Mouse (Mus musculus): ENCODE measurements around the gene Jam2. TPM values are rescaled to one million over a fixed set of nuclear protein-coding genes. Genes with fewer than 3 reads are reported as not detected.

Jam2 gene
- polyA plus RNA-seq, 1 experiment = 37.9 TPM

DNA sequence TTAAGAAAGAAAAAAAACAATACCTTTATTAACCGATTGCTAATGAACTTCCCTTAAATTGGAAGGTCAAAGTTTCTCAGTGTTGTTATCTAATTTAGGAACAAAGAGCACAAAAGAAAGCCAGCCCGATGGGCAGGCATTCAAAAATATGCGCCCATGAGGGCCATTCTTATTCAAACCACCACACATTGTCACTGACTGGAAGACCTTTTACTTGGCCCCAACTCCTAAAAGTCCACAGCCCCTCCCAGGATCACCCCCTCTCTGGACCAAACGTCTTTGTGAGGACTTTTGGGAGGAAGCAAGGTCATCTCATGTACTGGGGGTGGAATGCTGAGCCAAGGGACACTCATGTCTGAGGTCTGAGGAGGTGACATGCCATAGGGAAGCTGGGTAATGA is 4.7 kb upstream of the Jam2 start:
- H3K4me1 ChIP-seq (ENCODE audit: control insufficient read depth, insufficient read depth, low read length) = no peaks in the 10 kb centered on the region
- DNase-seq = no peak
- no peak overlapping the region for H3K27ac ChIP-seq (ENCODE audit: insufficient read depth, low read length)
- H3K27me3 ChIP-seq (ENCODE audit: control insufficient read depth, insufficient read depth, low read length) = peaks cover 3% of the 10 kb centered on the region; the same call in 1 of the 2 replicates
- TF ChIP-seq CTCF (IDR thresholded peaks at IDR 0.05; ENCODE audit: borderline replicate concordance, insufficient read depth, low read depth, low read length) (no peak), POLR2A (IDR thresholded peaks at IDR 0.05; ENCODE audit: borderline replicate concordance, insufficient read depth, low read length) (no peak)
- WGBS = 51% methylated on average over 4 of the region's 4 CpGs
- H3K4me3 ChIP-seq (replicated peaks; ENCODE audit: insufficient read depth, low read depth, low read length) = no peak overlapping the region

DNA sequence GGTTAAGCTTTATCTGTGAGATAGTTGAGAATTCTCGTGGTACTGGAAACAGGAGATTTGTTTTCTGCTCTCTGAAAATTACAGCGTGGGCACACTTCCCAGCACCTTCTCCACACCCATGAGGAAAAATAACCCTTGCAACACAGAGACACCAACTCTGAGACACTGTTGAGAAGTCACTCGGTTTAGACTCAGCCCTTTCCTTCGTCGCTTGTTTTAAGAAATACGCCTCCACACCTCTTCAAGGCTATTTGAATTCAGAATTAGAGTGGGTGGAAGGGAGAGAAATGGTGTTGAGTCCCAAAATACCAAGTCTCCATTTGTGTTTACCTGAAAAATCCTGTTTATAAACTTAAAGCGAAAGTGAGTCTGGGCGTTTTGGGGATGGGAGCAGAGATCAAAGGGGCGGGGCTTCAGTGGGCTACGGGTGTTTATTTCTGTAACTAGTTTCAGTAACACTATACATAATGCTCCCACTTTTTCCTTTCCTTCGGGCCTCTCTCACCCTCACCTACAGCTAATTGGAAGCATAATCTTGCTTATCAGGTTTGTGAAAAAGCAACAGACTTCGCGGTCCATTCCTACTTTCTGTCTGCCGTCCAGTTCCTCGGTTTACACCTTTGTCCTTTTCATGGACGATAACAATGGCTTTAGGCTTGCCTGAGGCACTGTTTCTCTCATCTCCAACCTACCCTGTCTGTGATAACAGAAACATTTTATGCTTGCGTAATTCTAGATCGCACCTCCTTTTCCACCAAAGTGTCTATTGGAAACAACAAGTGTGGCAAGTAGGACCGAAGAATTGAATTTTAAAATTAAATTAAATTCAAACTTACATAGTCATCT is 4.1 kb upstream of the Jam2 start:
- TF ChIP-seq CTCF (IDR thresholded peaks at IDR 0.05; ENCODE audit: borderline replicate concordance, insufficient read depth, low read depth, low read length) = no peak
- no peak for TF ChIP-seq POLR2A (IDR thresholded peaks at IDR 0.05; ENCODE audit: borderline replicate concordance, insufficient read depth, low read length)
- 90% methylated on average over 19 of the region's 19 CpGs for WGBS
- Histone ChIP-seq H3K27me3 (ENCODE audit: control insufficient read depth, insufficient read depth, low read length) (peaks cover 3% of the 10 kb centered on the region; the same call in 1 of the 2 replicates), H3K4me3 (replicated peaks; ENCODE audit: insufficient read depth, low read depth, low read length) (no peak overlapping the region), H3K4me1 (ENCODE audit: control insufficient read depth, insufficient read depth, low read length) (peaks cover 5% of the 10 kb centered on the region; the same call in 1 of the 2 replicates), H3K27ac (ENCODE audit: insufficient read depth, low read length) (no peak overlapping the region)
- DNase-seq = no peak

DNA sequence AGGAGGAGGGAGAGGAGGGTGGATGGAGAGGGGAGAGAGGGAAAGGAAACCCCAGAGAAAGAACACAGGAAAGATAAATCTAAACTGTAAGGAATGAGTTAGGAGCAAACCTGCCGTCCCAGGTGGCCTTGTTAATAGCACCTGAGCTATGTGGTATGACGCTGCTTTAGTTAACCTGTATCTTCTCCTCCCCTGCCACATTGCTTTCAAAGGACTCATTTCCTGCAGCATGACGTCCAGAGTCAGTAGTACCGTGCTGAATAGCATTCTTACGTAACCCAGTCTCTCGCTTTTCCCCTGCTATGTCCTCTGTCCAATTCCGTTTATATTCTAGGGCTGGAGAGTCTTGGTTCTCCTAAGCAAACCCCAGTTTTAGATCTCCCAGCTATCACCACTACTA is 3.0 kb upstream of the Jam2 start:
- no peak for DNase-seq
- WGBS = 92% methylated on average over 7 of the region's 7 CpGs
- TF ChIP-seq POLR2A (IDR thresholded peaks at IDR 0.05; ENCODE audit: borderline replicate concordance, insufficient read depth, low read length) (no peak), CTCF (IDR thresholded peaks at IDR 0.05; ENCODE audit: borderline replicate concordance, insufficient read depth, low read depth, low read length) (no peak)
- no peak overlapping the region for H3K4me3 ChIP-seq (replicated peaks; ENCODE audit: insufficient read depth, low read depth, low read length)
- H3K4me1 ChIP-seq (ENCODE audit: control insufficient read depth, insufficient read depth, low read length) = peaks cover 5% of the 10 kb centered on the region; the same call in 1 of the 2 replicates
- peaks cover 3% of the 10 kb centered on the region; the same call in 1 of the 2 replicates for H3K27me3 ChIP-seq (ENCODE audit: control insufficient read depth, insufficient read depth, low read length)
- no peak overlapping the region for H3K27ac ChIP-seq (ENCODE audit: insufficient read depth, low read length)

DNA sequence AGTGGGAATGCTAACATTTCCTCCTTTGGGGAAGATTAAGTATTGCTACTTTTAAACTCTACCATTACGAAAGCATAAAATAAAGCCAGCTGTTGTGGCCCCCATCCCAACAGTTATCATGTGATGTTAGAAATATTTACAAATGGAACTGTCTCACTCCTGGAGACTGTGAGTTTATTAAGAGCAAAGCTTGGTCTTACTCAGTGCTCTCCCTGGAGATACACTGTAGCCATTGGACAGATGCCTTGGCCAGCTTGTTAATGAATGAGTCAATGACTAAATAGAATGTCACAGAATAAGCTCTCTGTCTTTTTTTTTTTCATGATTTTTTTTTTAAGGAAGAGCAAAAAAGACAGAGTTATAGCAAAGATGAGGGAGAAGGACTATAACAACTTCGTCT is 2.5 kb upstream of the Jam2 start:
- Histone ChIP-seq H3K4me1 (ENCODE audit: control insufficient read depth, insufficient read depth, low read length) (peaks cover 5% of the 10 kb centered on the region; the same call in 1 of the 2 replicates), H3K4me3 (replicated peaks; ENCODE audit: insufficient read depth, low read depth, low read length) (no peak overlapping the region), H3K27ac (ENCODE audit: insufficient read depth, low read length) (no peak overlapping the region), H3K27me3 (ENCODE audit: control insufficient read depth, insufficient read depth, low read length) (peaks cover 3% of the 10 kb centered on the region; the same call in 1 of the 2 replicates)
- WGBS = 96% methylated on average over 2 of the region's 2 CpGs
- DNase-seq = no peak
- TF ChIP-seq CTCF (IDR thresholded peaks at IDR 0.05; ENCODE audit: borderline replicate concordance, insufficient read depth, low read depth, low read length) (no peak), POLR2A (IDR thresholded peaks at IDR 0.05; ENCODE audit: borderline replicate concordance, insufficient read depth, low read length) (no peak)

DNA sequence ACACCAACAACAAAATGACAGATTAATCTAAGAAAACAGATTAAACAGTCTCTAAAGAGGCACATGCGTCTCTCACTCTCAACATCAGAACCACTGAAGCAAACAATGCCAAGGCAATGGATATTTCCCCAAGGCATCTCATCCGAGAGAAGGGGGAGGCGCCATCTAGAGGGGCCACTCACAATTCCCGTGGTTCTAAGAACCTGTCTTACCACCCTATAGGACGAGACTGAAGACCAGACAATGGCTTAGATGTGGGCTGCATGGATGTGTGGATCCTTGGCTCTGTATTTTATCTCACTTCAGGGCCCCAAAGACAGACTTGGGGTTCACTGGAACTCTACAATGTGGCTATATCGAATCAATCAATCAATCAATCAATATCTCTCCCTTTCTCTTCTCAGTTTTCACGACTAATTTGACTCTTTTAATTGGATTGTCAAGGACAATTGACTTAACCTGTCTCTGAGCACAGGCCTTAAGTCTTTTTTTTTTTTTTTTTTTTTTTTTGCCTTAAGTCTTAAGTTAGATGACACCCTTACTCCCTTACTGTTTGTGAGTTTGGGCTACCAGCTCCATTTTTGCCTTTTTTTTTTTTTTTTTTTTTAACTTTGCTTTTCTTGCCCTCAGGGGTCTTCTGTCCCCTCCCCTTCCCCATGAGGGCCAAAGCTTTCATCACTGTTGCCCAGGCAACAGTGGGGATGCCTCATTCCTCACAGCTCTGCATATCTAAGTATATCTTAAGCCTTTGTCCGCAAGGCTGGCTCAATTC is 1.2 kb upstream of the Jam2 start:
- no peak for DNase-seq
- Histone ChIP-seq H3K27ac (ENCODE audit: insufficient read depth, low read length) (no peak overlapping the region), H3K27me3 (ENCODE audit: control insufficient read depth, insufficient read depth, low read length) (peaks cover 3% of the 10 kb centered on the region; the same call in 1 of the 2 replicates), H3K4me1 (ENCODE audit: control insufficient read depth, insufficient read depth, low read length) (peaks cover 5% of the 10 kb centered on the region; the same call in 1 of the 2 replicates), H3K4me3 (replicated peaks; ENCODE audit: insufficient read depth, low read depth, low read length) (no peak overlapping the region)
- 37% methylated on average over 8 of the region's 8 CpGs for WGBS
- TF ChIP-seq POLR2A (IDR thresholded peaks at IDR 0.05; ENCODE audit: borderline replicate concordance, insufficient read depth, low read length) (no peak), CTCF (IDR thresholded peaks at IDR 0.05; ENCODE audit: borderline replicate concordance, insufficient read depth, low read depth, low read length) (no peak)

DNA sequence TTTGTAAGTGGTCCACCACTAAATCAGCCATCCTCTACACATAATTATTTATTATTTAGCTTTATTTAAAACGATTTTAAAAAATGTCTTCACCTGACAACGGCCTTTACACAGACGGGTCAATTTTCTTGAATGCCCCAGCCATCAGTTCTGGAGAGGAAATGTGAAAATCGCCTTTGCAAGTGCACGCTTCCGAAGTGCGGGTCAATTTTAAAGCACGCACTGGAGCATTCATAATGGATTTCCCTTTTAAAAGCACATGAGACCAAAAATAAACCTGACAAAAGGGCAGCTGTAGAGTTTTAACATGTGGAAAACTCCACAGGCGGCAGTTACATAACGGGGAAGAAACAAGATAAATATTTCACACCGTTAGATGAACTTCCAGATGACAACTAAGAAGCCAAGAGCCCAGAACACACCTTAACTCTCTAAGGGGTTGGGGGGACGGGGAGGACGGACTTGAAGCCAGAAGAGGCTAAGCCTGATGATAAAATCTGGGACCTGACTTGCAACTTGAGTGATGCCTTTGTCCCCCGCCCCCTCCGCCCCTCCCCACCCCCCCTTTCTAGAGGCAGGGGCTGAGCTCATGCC is 558 bp upstream of the Jam2 start:
- H3K4me3 ChIP-seq (replicated peaks; ENCODE audit: insufficient read depth, low read depth, low read length) = peak overlapping the region; percentile 48
- DNase-seq = no peak
- peaks cover 3% of the 10 kb centered on the region; the same call in 1 of the 2 replicates for H3K27me3 ChIP-seq (ENCODE audit: control insufficient read depth, insufficient read depth, low read length)
- peaks cover 5% of the 10 kb centered on the region; the same call in 1 of the 2 replicates for H3K4me1 ChIP-seq (ENCODE audit: control insufficient read depth, insufficient read depth, low read length)
- 7% methylated on average over 15 of the region's 15 CpGs for WGBS
- no peak for TF ChIP-seq POLR2A (IDR thresholded peaks at IDR 0.05; ENCODE audit: borderline replicate concordance, insufficient read depth, low read length)
- TF ChIP-seq CTCF (IDR thresholded peaks at IDR 0.05; ENCODE audit: borderline replicate concordance, insufficient read depth, low read depth, low read length) = no peak
- H3K27ac ChIP-seq (ENCODE audit: insufficient read depth, low read length) = no peak overlapping the region

DNA sequence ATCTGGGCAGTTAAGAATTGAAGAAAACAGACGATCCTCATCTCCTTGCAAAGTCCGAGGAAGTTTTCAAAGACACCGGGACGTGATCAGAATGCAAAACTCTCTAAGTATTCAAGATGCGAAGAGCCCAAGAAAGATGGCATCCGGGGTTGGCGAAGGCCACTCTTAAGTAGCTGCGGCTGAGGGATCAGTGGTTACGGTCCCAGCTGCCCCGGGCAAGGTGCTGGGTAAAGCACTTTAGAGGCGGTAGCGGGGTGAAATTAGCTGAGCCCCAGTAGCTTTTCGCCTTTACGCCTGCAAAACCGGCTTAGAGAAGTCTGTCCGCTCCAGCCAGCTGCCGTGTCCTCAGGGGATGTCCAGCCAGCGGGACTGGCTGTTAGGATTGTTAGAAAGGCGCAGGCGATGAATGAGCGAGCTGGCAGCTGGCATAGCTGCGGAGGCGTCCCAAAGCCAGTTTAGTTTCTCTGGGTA is 873 bp downstream of the Jam2 start:
- no peak overlapping the region for H3K27ac ChIP-seq (ENCODE audit: insufficient read depth, low read length)
- no peak for TF ChIP-seq POLR2A (IDR thresholded peaks at IDR 0.05; ENCODE audit: borderline replicate concordance, insufficient read depth, low read length)
- TF ChIP-seq CTCF (IDR thresholded peaks at IDR 0.05; ENCODE audit: borderline replicate concordance, insufficient read depth, low read depth, low read length) = no peak
- H3K4me3 ChIP-seq (replicated peaks; ENCODE audit: insufficient read depth, low read depth, low read length) = peak overlapping the region; percentile 48
- H3K27me3 ChIP-seq (ENCODE audit: control insufficient read depth, insufficient read depth, low read length) = peaks cover 3% of the 10 kb centered on the region; the same call in 1 of the 2 replicates
- WGBS = under 1% methylated on average over 23 of the region's 23 CpGs
- peaks cover 5% of the 10 kb centered on the region; the same call in 1 of the 2 replicates for H3K4me1 ChIP-seq (ENCODE audit: control insufficient read depth, insufficient read depth, low read length)
- DNase-seq = peak; percentile 41

Measured in cerebellum, adult 2 months (tissue).